Mouse (Mus musculus) heart, embryonic 15.5 days (tissue): Measurements from ENCODE around the gene Gper1. TPM values are rescaled to one million over a fixed set of nuclear protein-coding genes. Genes with fewer than 3 reads are reported as not detected.
A peak's percentile ranks its signal among the peaks of the same experiment; 100 is the strongest.

Source experiments
- ATAC-seq: fragments of 200-750 bp; cut with Nextera tagmentation; replicated peaks from 2 replicates; pipeline ENCODE4 v1.8.0; 2017; ENCODE audit warnings: low read depth, moderate TSS enrichment; ENCODE audit not compliant: insufficient number of reproducible peaks, insufficient read depth, low FRiP score
- H3K27ac ChIP-seq: fragments of 300-500 bp; sonication (generic); 2 replicates; pipeline ENCODE4 v1.5.1; 2015; ENCODE audit warnings: mild to moderate bottlenecking, inconsistent platforms
- H3K27me3 ChIP-seq: fragments of 300-500 bp; sonication (generic); 2 replicates; pipeline ENCODE4 v1.6.1; 2015; ENCODE audit warnings: inconsistent platforms
- H3K36me3 ChIP-seq: fragments of 300-500 bp; sonication (generic); 2 replicates; pipeline ENCODE4 v1.6.1; 2015; ENCODE audit warnings: mild to moderate bottlenecking, inconsistent platforms
- H3K4me1 ChIP-seq: fragments of 300-500 bp; sonication (generic); replicated peaks from 2 replicates; pipeline ENCODE4 v1.6.1; 2015; ENCODE audit warnings: inconsistent platforms
- H3K4me2 ChIP-seq: fragments of 300-500 bp; sonication (generic); 2 replicates; pipeline ENCODE4 v1.6.1; 2015; ENCODE audit warnings: inconsistent platforms, mild to moderate bottlenecking, moderate library complexity
- H3K4me3 ChIP-seq: fragments of 300-500 bp; sonication (generic); 2 replicates; pipeline ENCODE4 v1.5.1; 2015; ENCODE audit warnings: mild to moderate bottlenecking, inconsistent platforms
- H3K9ac ChIP-seq: fragments of 300-500 bp; sonication (generic); 2 replicates; pipeline ENCODE4 v1.6.1; 2015; ENCODE audit warnings: mild to moderate bottlenecking, inconsistent platforms
- H3K9me3 ChIP-seq: fragments of 300-500 bp; sonication (generic); replicated peaks from 2 replicates; pipeline ENCODE4 v1.6.1; 2016; ENCODE audit warnings: inconsistent platforms
- WGBS: fragments of 180-500 bp; shearing (Covaris S2); methylation state at CpG from one replicate; pipeline ENCODE4 v1.1.7; 2015; ENCODE audit warnings: mixed read lengths; 5-methylcytosine and 5-hydroxymethylcytosine counted together
- polyA plus RNA-seq: library from polyadenylated mRNA; unstranded; fragments of >200 nt; fragmentation: Nextera tagmentation; extraction: Ambion mirVana; gene quantifications from 2 replicates; pipeline ENCODE4 v1.2.1, GENCODE M21; 2015

The Gper1 gene
- polyA plus RNA-seq, 1 experiment from 2014 or later, result 1.5 TPM

- 77% methylated on average over 6 of the region's 6 CpGs for WGBS
- Histone ChIP-seq H3K9ac (no peak within 1 kb of the TSS), H3K4me2 (no peak within 1 kb of the TSS), H3K27me3 (no peaks in the 10 kb centered on the region), H3K36me3 (no peaks in the 10 kb centered on the region), H3K9me3 (no peaks in the 10 kb centered on the region), H3K4me1 (peaks cover 29% of the 10 kb centered on the region), H3K4me3 (no peak within 1 kb of the TSS), H3K27ac (peak within 1 kb of the TSS; percentile 32; the same call in 1 of the 2 replicates)
- no peak for ATAC-seq
Observed at GRCm38 (mm10) chr5:139404801-139405401, 18.1 kb upstream of the Gper1 start, which contains the start of gene C130050O18Rik. Gene C130050O18Rik, plus strand, starts transcription at chr5:139405280.

DNA sequence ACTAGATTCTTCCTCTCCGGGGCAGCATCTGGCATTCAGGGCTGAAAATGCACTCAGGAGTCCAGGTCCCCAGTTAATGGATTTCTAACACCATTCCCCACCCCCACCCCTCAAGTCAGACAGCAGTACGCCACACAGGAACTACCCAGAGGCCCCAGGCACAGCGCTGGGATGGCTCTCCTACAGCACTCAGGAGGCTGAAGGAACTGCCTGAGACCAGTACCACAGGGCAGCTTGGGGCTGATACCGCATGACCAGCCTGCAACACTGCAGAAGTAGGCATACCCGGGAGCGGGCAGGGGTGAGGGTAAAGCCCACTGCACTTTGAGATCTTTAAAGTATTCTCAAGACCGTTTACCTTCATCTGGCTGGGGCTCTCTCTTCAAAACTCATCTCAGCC is 17.5 kb upstream of the Gper1 start:
- Histone ChIP-seq H3K4me1 (peaks cover 30% of the 10 kb centered on the region), H3K4me2 (no peak overlapping the region), H3K9me3 (no peaks in the 10 kb centered on the region), H3K9ac (no peak overlapping the region), H3K27ac (peak overlapping the region; percentile 32; the same call in 1 of the 2 replicates), H3K4me3 (no peak overlapping the region), H3K27me3 (no peaks in the 10 kb centered on the region), H3K36me3 (no peaks in the 10 kb centered on the region)
- no peak for ATAC-seq
- 66% methylated on average over 7 of the region's 7 CpGs for WGBS

DNA sequence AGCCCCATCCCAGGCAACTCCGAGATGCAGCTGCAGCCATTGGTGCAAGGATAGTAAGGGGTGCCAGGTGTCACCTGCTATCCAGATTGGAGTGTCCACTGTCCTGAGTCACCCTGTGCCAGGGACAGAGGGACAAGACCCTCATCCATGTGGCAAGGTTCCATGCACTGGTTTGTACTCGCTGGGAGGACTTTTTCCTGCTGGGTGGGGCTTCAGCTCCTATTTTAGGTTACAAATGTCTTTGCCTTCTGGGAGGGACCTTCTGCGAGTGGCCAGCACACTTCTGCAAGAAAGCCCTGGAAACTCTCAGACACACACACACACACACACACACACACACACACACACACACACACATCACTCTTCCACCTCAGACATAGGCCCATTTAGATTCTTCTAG is 17.0 kb upstream of the Gper1 start:
- no peak overlapping the region for H3K4me3 ChIP-seq
- H3K9me3 ChIP-seq, result no peaks in the 10 kb centered on the region
- no peak for ATAC-seq
- 0 out of 2 replicates have a peak, but pooled peaks cover 3% of the 10 kb centered on the region for H3K27me3 ChIP-seq
- WGBS, result 46% methylated on average over 3 of the region's 3 CpGs
- H3K9ac ChIP-seq, result no peak overlapping the region
- H3K4me1 ChIP-seq, result peaks cover 30% of the 10 kb centered on the region
- no peak overlapping the region for H3K4me2 ChIP-seq
- H3K36me3 ChIP-seq, result no peaks in the 10 kb centered on the region
- peak overlapping the region; percentile 32; the same call in 1 of the 2 replicates for H3K27ac ChIP-seq

- ATAC-seq, result no peak
- Histone ChIP-seq H3K9ac (no peak overlapping the region), H3K27me3 (0 out of 2 replicates have a peak, but pooled peaks cover 5% of the 10 kb centered on the region), H3K36me3 (no peaks in the 10 kb centered on the region), H3K4me3 (no peak overlapping the region), H3K9me3 (no peaks in the 10 kb centered on the region), H3K4me1 (peaks cover 30% of the 10 kb centered on the region), H3K27ac (no peak overlapping the region), H3K4me2 (no peak overlapping the region)
- 80% methylated on average over 14 of the region's 14 CpGs for WGBS
Observed at GRCm38 (mm10) chr5:139407121-139407885, 15.6 kb upstream of the Gper1 start.

DNA sequence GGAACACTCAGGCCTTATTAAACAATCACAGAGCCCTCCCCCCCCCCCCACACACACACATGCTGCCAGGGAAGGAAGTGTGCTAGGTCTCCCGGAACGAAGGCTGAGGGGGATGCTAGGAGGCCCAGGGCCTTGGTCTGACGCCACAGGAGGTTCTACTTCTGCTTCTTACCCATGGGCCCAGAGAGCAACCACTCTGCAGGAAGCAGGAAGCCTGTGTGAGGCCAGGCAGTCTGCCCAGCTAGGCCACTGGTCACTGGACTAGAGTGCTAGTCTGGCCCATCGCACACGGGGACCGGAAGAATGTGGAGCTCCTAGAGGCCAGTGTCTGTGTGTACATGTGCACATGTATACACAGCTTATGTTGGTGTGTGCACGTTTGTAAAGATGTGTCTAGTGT is 14.4 kb upstream of the Gper1 start:
- Histone ChIP-seq H3K36me3 (no peaks in the 10 kb centered on the region), H3K4me1 (peaks cover 30% of the 10 kb centered on the region), H3K4me2 (no peak overlapping the region), H3K9ac (no peak overlapping the region), H3K27me3 (0 out of 2 replicates have a peak, but pooled peaks cover 5% of the 10 kb centered on the region), H3K9me3 (no peaks in the 10 kb centered on the region), H3K27ac (peak overlapping the region; percentile 39; the same call in 1 of the 2 replicates), H3K4me3 (no peak overlapping the region)
- no peak for ATAC-seq
- 75% methylated on average over 7 of the region's 7 CpGs for WGBS

GRCm38 (mm10) chr5:139409412-139409811 is 13.5 kb upstream of the Gper1 start:
- Histone ChIP-seq H3K36me3 (no peaks in the 10 kb centered on the region), H3K27me3 (peaks cover 13% of the 10 kb centered on the region), H3K9ac (no peak overlapping the region), H3K9me3 (no peaks in the 10 kb centered on the region), H3K4me3 (no peak overlapping the region), H3K27ac (peak overlapping the region; percentile 63), H3K4me1 (peaks cover 30% of the 10 kb centered on the region), H3K4me2 (no peak overlapping the region)
- peak; percentile 84 for ATAC-seq
- WGBS, result 42% methylated on average over 12 of the region's 12 CpGs

DNA sequence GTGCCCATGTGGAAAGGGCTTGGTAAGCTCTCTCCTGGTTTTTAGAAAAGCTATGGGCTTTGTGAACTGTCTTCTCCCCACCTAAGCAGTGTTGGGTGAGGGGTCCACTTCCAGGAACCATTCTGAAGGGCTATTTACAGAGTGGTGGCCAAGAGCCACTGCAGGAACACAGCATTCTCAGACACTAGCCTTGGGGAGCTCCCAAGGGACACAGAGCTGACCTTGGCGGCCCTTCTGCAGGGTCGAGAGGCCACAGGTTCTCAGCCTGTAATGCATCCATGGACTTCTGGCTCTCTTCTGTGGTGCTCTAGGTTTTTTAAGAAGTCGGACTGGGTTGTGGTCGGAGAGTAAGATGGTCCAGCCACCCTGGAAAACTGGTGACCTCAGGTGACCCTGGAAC is 12.9 kb upstream of the Gper1 start:
- no peaks in the 10 kb centered on the region for H3K36me3 ChIP-seq
- H3K4me3 ChIP-seq, result no peak overlapping the region
- no peaks in the 10 kb centered on the region for H3K9me3 ChIP-seq
- ATAC-seq, result no peak
- 85% methylated on average over 4 of the region's 4 CpGs for WGBS
- H3K9ac ChIP-seq, result no peak overlapping the region; the same call in 1 of the 2 replicates
- H3K4me2 ChIP-seq, result no peak overlapping the region
- peaks cover 30% of the 10 kb centered on the region for H3K4me1 ChIP-seq
- H3K27ac ChIP-seq, result no peak overlapping the region
- H3K27me3 ChIP-seq, result peaks cover 18% of the 10 kb centered on the region

- WGBS, result 90% methylated on average over 6 of the region's 6 CpGs
- Histone ChIP-seq H3K27ac (no peak overlapping the region), H3K4me1 (peaks cover 25% of the 10 kb centered on the region), H3K9me3 (no peaks in the 10 kb centered on the region), H3K36me3 (no peaks in the 10 kb centered on the region), H3K9ac (no peak overlapping the region), H3K27me3 (peaks cover 21% of the 10 kb centered on the region), H3K4me3 (no peak overlapping the region), H3K4me2 (no peak overlapping the region)
- no peak for ATAC-seq
Observed at GRCm38 (mm10) chr5:139411117-139411516, 11.8 kb upstream of the Gper1 start.

GRCm38 (mm10) chr5:139411665-139412314 is 11.2 kb upstream of the Gper1 start:
- no peak overlapping the region for H3K27ac ChIP-seq
- 67% methylated on average over 15 of the region's 15 CpGs for WGBS
- peaks cover 26% of the 10 kb centered on the region for H3K27me3 ChIP-seq
- no peaks in the 10 kb centered on the region for H3K36me3 ChIP-seq
- H3K9me3 ChIP-seq, result no peaks in the 10 kb centered on the region
- no peak overlapping the region for H3K4me2 ChIP-seq
- H3K9ac ChIP-seq, result no peak overlapping the region
- H3K4me3 ChIP-seq, result no peak overlapping the region
- peaks cover 22% of the 10 kb centered on the region for H3K4me1 ChIP-seq
- no peak for ATAC-seq

DNA sequence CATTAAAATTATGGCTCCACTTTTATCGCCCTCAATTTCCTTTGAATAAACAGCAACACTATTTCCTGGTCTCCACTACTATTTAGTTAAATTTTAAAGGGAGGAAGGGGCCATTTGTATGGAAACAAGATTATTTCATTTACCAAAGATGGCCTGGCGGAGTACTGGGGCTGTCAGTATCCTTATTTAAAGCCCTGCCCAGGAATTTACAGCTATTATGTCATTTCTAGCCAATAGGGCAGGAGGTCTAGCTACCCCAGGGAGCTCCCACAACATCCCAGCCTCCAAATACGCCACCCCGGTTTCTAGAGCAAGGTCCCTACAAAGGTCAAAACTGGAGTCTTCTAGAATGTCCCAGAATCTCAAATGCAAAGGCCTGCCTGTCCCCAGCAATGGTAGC is 9.4 kb upstream of the Gper1 start:
- WGBS, result 78% methylated on average over 4 of the region's 4 CpGs
- Histone ChIP-seq H3K27ac (no peak overlapping the region), H3K36me3 (no peaks in the 10 kb centered on the region), H3K4me2 (no peak overlapping the region), H3K27me3 (peaks cover 26% of the 10 kb centered on the region), H3K4me3 (no peak overlapping the region), H3K9ac (no peak overlapping the region), H3K9me3 (no peaks in the 10 kb centered on the region; the same call in 1 of the 2 replicates), H3K4me1 (peaks cover 21% of the 10 kb centered on the region)
- ATAC-seq, result no peak

GRCm38 (mm10) chr5:139415001-139415400 is 8.0 kb upstream of the Gper1 start:
- Histone ChIP-seq H3K4me1 (peaks cover 19% of the 10 kb centered on the region), H3K4me2 (no peak overlapping the region), H3K9ac (no peak overlapping the region), H3K27me3 (peaks cover 26% of the 10 kb centered on the region), H3K27ac (no peak overlapping the region), H3K4me3 (no peak overlapping the region), H3K9me3 (no peaks in the 10 kb centered on the region; the same call in 1 of the 2 replicates), H3K36me3 (no peaks in the 10 kb centered on the region)
- WGBS, result 84% methylated on average over 5 of the region's 5 CpGs
- ATAC-seq, result no peak
